Mouse (Mus musculus): ENCODE data around the gene Syne2.

GRCm38 (mm10) chr12:75822122-75822521 is 4.2 kb downstream of the Syne2 start:
- TF ChIP-seq CTCF (IDR thresholded peaks at IDR 0.05; ENCODE audit: insufficient read depth, low read length) (no peak), POLR2A (IDR thresholded peaks at IDR 0.05; ENCODE audit: borderline replicate concordance, extremely low read depth, low read depth, low read length) (no peak)
